Mouse (Mus musculus) urinary bladder, postnatal 25 days (tissue): ENCODE results near the gene Ssbp2.

ENCODE experiments used
- DNase-seq: peaks from one replicate; pipeline ENCODE4 v3.0.0; 2022; ENCODE audit warnings: low spot score

Ssbp2 gene

GRCm38 (mm10) chr13:91461711-91462351 lies 1.7 kb downstream of the Ssbp2 start:
- DNase-seq, result peak; percentile 38

DNA sequence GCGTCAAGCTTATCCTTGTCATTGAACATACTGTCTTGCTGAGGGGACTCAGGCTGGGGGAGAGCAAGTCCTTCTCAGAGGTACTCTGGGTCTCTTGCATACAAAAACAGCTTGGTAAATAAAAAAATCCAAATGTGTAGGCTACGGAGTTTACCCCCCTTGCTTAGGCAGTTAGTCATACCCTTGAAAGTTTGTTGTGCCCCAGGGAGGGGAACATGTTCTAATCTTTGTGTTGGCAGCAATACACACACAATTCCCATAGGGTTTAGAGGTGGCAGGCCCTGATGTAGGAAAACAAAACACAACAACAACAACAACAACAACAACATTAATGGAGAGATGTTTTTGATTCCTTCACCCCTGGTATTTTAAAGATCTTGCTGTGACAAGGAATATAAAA lies 2.3 kb downstream of the Ssbp2 start:
- DNase-seq, result no peak

DNA sequence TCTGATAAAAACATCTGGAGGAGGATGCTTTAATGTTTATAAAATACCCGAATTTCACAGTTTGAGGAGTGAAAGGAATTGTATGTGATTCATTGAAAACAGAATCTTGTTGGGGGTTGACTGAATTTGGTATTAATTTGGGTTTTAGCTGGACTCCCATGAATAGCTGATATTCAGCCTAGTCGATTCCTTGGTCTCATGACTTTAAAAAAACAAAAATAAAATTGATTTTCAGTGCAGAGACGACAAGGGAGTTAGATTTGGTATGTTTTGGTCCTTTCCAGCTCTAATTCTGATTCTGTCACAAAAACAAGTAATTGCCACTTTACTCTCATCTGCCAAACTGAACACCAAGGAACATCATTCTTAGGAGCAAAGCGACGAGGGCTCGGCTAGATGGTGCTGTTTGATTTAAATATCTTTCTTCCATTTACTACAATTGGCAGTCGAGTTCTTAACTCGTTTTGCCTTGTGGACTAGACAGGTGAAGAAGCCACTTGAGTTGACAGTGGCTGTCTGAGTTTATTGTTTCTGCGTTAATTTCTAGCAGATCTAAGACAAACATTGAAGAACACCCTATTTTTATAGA lies 2.9 kb downstream of the Ssbp2 start:
- DNase-seq, result no peak

DNA sequence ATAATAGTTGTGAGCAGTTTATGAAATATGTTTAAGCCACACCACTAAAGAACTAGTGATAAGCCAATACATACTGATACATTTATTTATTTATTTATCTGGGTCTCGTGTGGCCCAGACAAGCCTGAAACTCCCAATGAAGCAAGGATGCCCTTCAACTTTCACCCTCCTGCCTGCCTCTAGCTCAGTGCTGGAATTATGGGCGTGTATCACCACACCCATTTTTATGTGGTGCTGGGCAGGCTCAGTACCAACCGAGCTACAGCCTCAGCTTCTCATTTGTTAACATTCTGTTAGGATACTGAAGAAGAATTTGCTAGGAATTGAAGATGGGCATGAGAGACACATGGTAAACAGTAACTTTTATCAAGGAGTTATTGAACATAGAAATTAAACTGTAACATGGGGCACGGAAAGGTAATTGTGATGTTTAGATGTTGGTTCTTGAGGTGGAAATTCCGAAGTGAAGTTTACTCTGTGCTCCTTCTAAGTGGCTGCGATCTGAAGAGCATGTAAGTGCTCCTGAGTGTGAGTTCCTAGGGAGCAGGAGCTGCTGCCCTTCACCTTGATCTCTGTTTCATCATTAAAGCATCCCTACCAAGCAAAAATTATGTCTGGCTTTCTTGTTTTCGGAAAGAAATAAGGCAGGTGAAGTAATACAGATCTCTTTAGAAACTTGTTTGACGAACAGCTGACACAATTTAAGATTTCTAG lies 5.1 kb downstream of the Ssbp2 start:
- no peak for DNase-seq

DNA sequence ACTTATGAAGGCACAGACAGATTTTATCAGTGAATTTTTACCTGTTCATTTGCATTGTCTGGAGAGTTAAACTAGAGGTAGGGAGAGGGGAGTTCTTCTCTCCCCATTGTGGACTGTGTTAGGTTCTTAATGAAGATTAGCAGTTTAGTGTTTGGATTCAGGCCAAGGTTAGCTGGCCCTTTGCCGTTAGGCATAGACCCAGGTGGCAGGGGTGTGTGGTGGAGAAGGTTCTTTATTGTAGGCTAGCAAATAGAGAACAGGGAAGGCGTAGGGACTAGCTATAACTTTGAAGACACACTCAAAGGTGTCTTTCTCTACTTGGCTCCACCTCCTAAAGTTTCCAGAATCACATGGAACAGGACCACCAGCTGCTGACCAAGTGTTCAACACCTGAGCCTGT lies 11.5 kb downstream of the Ssbp2 start:
- DNase-seq, result no peak

DNA sequence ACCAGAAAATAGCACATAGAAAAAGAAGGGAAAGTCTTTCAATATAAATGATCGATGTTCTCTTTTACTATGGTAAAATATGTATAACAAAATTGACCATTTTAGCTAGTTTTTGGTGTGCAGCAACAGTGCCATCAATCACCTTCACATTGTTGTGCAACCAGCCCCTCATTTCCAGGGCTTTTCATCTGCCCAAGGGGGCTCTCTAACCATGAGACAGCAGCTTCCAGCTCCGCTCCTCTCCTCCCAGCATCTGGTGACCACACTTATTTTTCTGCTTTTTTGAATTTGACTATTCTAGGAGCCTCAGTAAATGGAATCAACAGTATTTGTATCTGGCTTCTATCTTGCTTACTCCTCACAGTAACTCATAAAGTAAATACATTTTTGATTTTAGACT lies 11.9 kb downstream of the Ssbp2 start:
- no peak for DNase-seq

DNA sequence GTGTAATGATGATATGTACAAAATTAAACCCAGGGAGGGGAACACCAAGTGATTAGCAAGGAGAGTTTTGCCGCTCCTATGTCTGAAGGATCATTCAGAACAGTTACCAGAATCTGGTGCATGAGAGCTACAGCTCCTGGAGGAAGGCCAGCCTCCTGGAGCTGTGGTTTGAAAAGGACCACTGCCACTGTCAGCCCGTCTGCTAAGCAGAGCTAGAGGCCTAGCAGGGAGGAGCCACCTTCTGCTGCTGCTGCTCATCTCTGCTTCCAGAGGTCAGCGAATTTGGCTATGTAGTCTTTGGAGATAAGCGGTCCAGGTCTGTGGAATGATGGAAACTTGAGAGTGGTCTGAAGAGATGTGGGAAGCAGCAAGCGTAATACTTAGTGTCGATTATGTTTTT lies 13.4 kb downstream of the Ssbp2 start:
- no peak for DNase-seq

- DNase-seq, result no peak
Measured at GRCm38 (mm10) chr13:91474027-91474426, 13.9 kb downstream of the Ssbp2 start.

GRCm38 (mm10) chr13:91475888-91476287 lies 15.8 kb downstream of the Ssbp2 start:
- DNase-seq, result no peak

- no peak for DNase-seq
Measured at GRCm38 (mm10) chr13:91476596-91477100, 16.6 kb downstream of the Ssbp2 start.

DNA sequence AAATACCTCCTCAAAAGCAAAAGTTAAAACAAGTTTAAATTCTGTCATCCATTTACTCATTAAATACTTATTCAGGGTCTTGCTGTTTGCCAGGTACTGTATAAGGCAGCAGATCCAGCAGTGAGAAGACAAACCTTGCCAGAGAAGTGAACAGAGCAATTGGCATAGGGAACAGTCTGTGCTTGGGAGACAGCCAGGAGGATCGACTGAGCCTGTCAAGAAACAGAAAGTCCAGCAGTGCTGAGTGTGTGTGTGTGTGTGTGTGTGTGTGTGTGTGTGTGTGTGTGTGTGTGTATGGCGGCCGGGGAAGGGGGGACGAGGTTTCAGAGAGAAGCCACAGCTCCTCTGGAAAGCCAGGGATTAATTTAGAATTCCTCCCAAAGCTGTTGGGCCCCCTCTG lies 17.9 kb downstream of the Ssbp2 start:
- no peak for DNase-seq

- no peak for DNase-seq
Measured at GRCm38 (mm10) chr13:91484303-91484702, 24.2 kb downstream of the Ssbp2 start.

DNA sequence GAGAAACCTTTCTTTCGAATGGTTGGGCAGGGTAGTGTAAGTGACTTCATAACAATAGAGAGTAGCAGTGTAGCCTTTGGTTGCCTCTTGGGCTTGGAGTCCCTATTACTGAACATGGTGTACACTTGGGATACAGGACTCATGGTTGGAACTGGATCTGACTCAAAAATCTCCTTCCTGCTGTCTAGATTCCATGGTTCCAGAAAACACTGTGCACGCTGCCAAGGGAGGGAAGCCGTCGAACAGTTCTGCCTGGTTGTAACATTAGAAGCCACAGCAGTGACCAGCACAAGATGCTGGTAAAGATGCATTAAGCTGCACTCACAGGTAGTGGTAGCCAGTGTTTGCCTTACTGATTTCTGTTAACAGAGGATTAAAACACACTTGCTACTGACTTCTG lies 32.0 kb downstream of the Ssbp2 start:
- no peak for DNase-seq

- DNase-seq, result no peak
Measured at GRCm38 (mm10) chr13:91497055-91497454, 37.0 kb downstream of the Ssbp2 start.

DNA sequence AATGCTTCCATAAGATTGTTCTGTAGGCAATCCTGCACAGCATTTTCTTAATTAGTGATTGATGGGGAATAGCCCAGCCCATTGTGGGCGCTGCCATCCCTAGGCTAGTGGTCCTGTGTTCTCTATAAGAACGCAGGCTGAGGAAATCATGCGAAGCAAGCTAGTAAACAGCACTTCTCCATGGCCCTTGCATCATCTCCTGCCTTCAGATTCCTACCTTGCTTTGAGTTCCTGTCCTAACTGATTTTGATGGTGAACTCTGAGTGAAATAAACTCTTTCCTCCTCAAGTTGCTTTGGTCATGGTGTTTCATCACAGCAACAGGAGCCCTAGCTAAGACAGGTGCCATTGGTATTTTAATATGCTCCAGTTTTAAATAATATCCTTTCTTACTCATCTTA lies 41.7 kb downstream of the Ssbp2 start:
- no peak for DNase-seq

GRCm38 (mm10) chr13:91502642-91503373 lies 42.7 kb downstream of the Ssbp2 start:
- no peak for DNase-seq

DNA sequence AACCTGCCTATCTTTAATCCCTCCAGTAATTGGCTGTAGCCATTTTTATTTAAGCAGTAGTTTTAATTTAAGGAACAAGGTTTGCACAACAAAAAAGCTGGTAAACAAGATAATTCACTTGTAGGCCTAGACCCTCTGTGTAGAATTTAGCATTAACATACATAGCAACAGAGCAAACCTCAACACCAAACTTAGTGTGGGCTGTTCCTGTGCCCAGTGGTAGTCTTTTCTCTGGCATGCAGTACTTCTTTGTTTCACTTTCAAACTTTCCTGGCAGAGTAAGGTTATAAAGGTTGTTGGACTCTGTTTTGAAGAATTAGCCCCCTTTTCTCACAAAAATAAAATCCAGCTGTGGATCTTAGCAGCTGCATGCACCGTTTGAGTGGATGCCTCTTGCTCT lies 48.9 kb downstream of the Ssbp2 start:
- no peak for DNase-seq

- no peak for DNase-seq
Measured at GRCm38 (mm10) chr13:91509467-91509866, 49.4 kb downstream of the Ssbp2 start.

- no peak for DNase-seq
Measured at GRCm38 (mm10) chr13:91514979-91515378, 54.9 kb downstream of the Ssbp2 start.

GRCm38 (mm10) chr13:91520073-91520750 lies 60.1 kb downstream of the Ssbp2 start:
- DNase-seq, result no peak

GRCm38 (mm10) chr13:91520968-91521367 lies 60.9 kb downstream of the Ssbp2 start:
- DNase-seq, result no peak

- no peak for DNase-seq
Measured at GRCm38 (mm10) chr13:91526058-91526457, 66.0 kb downstream of the Ssbp2 start.
